Mouse (Mus musculus): Measurements from ENCODE around the gene Nkain2.

- no peak for TF ChIP-seq CTCF (IDR thresholded peaks at IDR 0.05; ENCODE audit: low read depth)
- no peak for TF ChIP-seq EP300 (optimal IDR thresholded peaks at IDR 0.05)
These were observed 860.3 kb downstream of the Nkain2 start for GRCm38 (mm10) chr10:32029996-32030395.
